Mouse (Mus musculus) spleen, postnatal 36 days (tissue): ENCODE measurements around the gene Galns.
A peak's percentile ranks its signal among the peaks of the same experiment; 100 is the strongest.

Experiments
- DNase-seq, 2 experiments: peaks; one replicate each; pipeline ENCODE4 v3.0.0; 2022; ENCODE audit warnings: low spot score in 2 of 2, mixed read lengths in 1 of 2

Gene Galns

DNA sequence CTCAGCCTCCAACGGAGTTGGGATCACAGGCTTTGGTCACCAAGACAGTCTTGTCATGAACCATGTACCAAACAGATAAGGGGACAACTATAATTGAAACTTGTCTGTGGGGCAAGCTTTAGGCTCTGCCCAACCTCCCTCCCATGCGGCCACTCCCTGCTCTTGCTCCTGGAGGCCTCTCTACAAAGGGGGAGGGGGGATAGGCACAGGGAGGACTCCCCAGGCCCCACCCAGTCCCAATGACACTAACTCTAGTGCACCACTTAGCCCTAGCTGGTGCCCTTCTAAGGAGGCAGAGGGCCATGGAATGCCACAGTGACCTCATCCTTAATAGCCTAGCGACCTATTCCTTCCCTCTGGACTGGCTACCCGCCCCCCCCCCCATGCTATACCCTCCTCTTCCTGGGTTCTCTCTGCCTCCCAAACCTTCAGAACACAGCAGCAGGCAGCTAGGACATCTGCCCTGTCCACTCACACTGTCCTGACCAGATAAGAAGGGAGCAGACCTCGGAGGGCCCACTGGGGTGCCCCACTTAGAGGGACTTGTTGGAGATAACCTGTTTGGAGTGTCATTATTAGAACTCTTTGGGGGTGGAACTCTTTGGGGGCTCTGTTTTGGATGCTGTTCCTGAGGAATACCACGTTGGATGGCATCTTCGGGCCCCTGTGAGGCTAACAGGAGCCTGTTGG, 65.1 kb downstream of the Galns start:
- DNase-seq = peak in 1 of 2 experiments; percentile 56

DNA sequence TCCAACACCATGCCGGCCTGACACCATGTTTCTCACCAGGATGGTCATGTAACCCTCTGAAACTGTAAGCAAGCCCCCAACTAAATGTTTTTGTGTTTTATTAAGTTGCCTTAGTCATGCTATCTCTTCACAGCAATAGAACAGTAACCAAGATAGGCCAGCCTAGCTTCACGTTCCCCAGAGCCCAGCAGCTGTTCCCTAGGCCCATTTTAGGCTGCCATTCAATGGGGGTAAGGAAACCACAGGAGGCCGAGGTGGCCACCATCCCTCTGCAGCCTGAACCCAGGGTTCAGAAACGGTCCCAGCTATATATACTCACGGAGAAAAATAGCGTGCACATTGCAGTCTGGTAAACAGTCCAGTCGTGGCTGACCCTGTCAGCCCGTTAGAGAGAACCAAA, 67.1 kb downstream of the Galns start:
- DNase-seq = no peak

- no peak for DNase-seq
Observed at GRCm38 (mm10) chr8:122538310-122539076, 72.8 kb downstream of the Galns start.

GRCm38 (mm10) chr8:122537812-122538211, 73.5 kb downstream of the Galns start:
- peak; percentile 31 to 63 for DNase-seq

- DNase-seq = no peak
Observed at GRCm38 (mm10) chr8:122537033-122537432, 74.2 kb downstream of the Galns start.

DNA sequence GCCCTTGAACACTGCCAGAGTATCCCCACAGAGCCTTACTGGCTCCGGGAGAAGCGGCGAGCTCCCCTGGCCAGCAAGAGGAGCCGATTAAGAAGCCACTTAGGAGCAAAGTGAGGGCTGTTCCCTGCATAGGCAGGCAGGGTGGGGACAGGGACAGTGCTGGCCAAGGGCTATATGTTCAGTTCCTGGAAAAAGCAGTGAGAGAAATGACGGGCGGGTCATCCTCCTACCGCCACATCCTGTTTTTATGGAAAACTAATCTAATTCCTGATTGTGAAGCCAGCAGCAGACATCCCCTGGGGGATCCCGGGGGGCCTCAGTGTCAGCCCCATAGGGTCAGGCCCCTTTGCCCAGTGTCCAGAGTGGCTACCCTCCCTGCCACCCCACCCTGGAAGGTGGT, 80.0 kb downstream of the Galns start:
- DNase-seq = no peak

GRCm38 (mm10) chr8:122529159-122529558, 82.1 kb downstream of the Galns start:
- no peak for DNase-seq
